Mouse (Mus musculus) skeletal muscle tissue, adult 2 months (tissue): ENCODE data around the gene Rnasel.
A peak's percentile ranks its signal among the peaks of the same experiment; 100 is the strongest.

ENCODE experiments used
- DNase-seq: peaks from one replicate; pipeline ENCODE4 v3.0.0-alpha.2; 2012; ENCODE audit warnings: low read depth, low spot score

Gene Rnasel

GRCm38 (mm10) chr1:153749211-153749801, at the start of gene Rnasel:
Gene Rnasel (plus strand): TSS chr1:153749426.
- peak; percentile 71 for DNase-seq

- DNase-seq: no peak
These were observed 48.7 kb upstream of the Rnasel start for GRCm38 (mm10) chr1:153700448-153701063.

DNA sequence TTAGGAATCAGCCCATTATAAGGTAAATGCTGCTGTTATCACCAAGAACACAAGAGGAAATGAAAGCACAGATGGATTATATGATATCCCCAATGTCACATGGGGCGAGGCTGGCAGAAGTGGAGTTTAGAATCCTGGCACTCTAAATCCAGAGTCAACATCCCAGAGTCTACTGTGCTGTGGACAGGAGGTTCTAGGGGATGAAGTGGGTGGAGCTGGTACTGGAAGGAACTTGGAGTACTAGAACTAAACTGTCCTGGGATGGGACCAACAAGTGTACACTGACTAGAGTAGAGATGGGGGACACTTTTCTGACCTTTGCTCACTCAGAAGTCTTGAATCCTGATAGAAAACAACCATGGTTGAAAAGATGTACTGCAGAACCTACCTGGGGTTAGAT, 47.8 kb upstream of the Rnasel start:
- DNase-seq: no peak

DNA sequence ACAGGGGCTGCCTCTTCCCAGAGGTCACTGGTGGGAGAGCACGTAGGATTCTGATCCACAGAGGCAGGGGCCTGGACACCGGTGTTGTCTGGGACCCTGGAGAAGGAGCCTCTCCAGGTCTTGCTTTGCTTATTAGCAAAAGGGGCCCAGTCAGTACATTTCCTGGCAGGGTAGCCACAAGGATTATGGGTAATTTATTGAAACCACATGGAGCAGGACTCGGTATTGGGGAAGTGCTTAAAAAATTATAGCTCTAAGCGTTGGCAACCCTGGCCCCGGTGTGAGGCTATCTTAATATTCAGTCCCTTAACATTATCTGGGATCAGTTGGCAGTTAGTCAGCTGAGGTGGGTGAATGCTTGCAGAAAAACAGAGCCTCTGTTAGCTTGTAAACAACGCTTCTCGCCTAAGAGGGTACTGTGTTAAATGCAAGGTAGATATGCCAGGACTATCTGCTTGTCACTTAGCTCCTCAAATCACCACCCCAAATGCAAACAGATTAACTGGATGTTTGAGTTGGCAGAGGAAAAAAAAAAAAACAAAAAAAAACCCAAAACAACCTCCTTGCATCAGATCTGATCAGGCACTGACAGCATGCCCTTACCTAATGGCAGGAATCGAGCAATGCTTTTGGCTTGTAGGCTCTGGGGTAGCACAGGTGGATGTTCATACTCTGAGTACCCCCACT, 46.9 kb upstream of the Rnasel start:
- DNase-seq: no peak

DNA sequence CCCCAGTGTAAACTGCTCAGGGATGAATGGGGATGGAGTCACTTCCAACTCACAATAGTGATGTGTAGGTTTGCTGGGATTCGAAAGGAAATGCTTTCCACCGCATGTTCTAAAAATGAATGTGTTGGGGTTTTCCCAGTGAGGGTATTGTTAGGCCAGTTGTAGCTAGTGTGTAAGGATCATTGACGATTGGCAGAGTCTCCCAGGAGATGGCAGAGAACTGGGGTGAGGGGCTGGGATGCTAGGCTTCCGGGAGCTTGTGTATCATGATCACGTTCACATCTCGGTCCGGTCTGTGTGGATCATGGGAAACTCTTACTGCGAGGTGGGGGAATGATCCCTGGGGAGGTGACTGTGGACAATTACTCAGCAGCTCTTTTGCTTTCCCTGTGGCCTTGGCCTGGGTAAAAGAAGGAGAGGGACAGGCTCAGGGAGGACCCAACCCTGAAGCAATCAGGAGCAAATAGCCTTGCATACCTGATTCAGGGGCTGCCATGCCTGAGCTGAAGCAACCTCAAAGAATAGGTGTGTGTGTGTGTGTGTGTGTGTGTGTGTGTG, 46.3 kb upstream of the Rnasel start:
- DNase-seq: no peak

DNA sequence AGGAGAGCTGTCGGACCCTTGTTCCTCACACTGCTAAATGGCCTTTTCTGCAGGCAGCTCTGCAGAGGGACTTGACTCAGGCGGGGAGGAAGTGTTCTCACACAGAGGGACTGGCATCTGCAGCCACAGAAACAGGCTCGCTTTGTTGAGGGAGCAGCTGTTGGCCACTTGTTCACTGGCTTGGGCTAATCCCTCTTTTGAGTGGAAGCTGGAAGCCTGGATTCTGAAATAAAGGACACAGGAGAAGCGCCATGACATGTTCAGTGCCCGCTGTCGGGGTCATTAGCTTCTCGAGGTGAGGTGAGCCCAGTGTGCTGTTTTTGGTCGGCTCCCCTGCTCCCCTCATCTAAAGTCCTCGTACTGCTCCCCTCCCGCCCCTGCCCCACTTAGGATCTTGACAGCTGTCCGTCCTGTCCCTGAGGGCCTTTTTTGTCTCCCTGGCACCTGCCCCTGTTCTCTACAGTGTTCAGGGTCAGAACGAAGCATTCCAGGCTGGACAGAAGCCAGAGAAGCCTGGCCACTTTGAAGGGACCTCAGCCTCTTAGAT, 45.7 kb upstream of the Rnasel start:
- no peak for DNase-seq

GRCm38 (mm10) chr1:153704174-153704573, 45.1 kb upstream of the Rnasel start:
- DNase-seq: no peak

GRCm38 (mm10) chr1:153704996-153705395, 44.2 kb upstream of the Rnasel start:
- DNase-seq: no peak

DNA sequence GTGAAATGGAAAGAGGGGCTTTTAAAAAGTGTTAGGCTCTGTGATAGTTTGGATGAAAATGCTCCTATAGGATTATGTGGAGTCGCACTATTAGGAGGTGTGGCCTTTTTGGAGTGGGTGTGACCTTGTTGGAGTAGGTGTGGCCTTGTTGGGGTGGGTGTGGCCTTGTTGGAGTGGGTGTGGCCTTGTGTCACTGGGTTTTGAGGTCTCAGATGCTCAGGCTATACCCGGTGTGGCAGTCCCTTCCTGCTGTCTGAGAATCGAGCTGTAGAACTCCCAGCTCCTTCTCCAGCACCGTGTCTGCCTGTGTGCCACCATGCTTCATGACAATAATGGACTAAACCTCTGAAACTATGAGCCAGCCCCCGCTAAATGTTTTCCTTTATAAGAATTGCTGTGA, 40.6 kb upstream of the Rnasel start:
- no peak for DNase-seq

DNA sequence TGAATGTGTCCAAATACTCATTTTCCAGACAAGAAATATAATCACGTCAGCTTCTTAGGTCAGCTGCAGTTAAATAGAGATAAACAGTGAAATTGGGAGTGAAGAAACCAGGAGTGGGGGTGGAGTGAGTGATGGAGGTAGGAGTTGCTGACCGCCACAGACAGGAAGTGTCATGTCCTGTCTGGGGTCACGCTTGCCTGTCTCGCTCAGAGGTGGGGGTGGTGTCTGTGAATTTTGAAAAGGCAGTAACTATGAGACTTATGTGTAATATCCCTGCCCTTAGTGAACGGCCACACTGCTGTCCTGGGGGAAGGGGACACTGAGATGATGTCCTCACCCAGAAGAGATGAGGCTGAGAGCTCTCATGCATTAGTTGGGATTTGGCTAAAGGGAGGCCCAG, 39.8 kb upstream of the Rnasel start:
- DNase-seq: no peak

GRCm38 (mm10) chr1:153711544-153712262, 37.5 kb upstream of the Rnasel start:
- no peak for DNase-seq

DNA sequence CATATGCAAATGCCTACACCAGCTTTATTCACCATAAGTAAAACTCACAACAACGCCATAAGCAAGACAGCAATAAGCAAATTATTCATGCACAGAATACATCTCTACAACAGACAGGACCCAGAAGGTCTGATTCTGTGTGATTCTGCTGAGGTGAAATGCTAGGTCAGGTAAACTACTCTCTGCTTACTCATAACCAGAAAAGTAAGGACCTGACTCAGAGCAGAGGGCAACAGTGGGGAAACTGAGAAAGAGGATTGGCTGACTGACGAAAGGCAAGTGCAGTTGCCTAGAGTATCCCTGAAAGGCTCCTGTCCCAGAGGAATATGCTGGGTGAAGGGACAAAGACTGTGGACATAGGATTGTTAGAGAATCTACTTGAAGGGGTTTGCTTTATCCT, 36.6 kb upstream of the Rnasel start:
- DNase-seq: no peak

- DNase-seq: no peak
These were observed 31.2 kb upstream of the Rnasel start for GRCm38 (mm10) chr1:153717990-153718389.

- no peak for DNase-seq
These were observed 28.3 kb upstream of the Rnasel start for GRCm38 (mm10) chr1:153720935-153721334.

- no peak for DNase-seq
These were observed 27.5 kb upstream of the Rnasel start for GRCm38 (mm10) chr1:153721565-153722310.

DNA sequence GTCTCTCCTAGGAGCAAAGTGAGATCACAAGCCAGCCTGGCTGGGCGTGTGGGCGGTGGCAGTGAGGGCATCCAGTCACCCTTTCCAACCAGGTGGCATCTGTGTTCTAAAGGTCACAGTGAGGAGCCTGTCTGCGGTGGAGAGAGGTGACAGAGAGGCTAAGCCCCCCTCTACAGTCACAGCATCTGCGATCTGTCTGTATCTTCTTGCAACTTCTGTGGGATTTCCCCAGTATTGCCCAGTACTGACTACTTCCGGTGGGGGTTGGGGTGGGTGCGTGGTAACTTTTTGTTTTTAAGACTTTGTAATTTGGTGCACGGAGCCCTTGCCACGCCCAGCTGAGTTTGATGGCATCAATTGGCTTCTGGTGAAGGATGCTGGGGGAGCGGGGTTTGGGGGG, 25.8 kb upstream of the Rnasel start:
- DNase-seq: no peak

- no peak for DNase-seq
These were observed 22.6 kb upstream of the Rnasel start for GRCm38 (mm10) chr1:153726636-153727035.

DNA sequence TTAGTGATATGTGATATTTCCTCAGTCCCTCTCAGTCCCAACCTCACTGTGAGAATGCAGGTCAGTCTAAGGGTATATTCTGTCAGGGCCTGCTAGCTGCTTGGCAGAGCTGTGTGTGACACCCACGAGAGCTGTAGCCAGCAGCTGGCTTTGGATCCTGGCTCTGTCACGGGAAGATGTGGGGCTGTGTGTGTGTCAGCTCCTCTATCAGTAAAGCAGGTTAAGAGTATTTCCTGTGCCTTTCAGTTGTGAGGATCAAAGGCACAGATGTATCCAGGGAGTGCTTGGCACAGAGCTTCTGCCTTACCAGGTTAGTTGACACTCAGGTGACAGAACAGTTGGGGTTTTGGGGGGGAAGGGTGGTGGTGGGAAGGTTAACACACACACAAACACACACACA, 19.4 kb upstream of the Rnasel start:
- DNase-seq: no peak

GRCm38 (mm10) chr1:153730671-153731070, 18.6 kb upstream of the Rnasel start:
- peak; percentile 61 for DNase-seq

GRCm38 (mm10) chr1:153733181-153733580, 16.0 kb upstream of the Rnasel start:
- DNase-seq: no peak

- no peak for DNase-seq
These were observed 14.4 kb upstream of the Rnasel start for GRCm38 (mm10) chr1:153734866-153735265.
